Mouse (Mus musculus): Measurements from ENCODE around the gene Rbm42.

Rbm42 gene

GRCm38 (mm10) chr7:30649591-30650540 lies at the start of gene Rbm42:
Gene Rbm42 (minus strand): TSS chr7:30650317.
- peak; percentile 99 for DNase-seq (ENCODE audit: low read depth, low spot score)

- no peak for DNase-seq (ENCODE audit: low read depth, low spot score)
Measured at GRCm38 (mm10) chr7:30698589-30698988, 48.5 kb upstream of the Rbm42 start, which contains the start of gene 2200002J24Rik. Gene 2200002J24Rik (plus strand): TSS chr7:30698926.

- no peak for DNase-seq (ENCODE audit: low read depth, low spot score)
Measured at GRCm38 (mm10) chr7:30698101-30698500, 48.0 kb upstream of the Rbm42 start.

- no peak for DNase-seq (ENCODE audit: low read depth, low spot score)
Measured at GRCm38 (mm10) chr7:30688325-30688724, 38.2 kb upstream of the Rbm42 start.

GRCm38 (mm10) chr7:30683425-30683824 lies 33.3 kb upstream of the Rbm42 start:
- no peak for DNase-seq (ENCODE audit: low read depth, low spot score)

GRCm38 (mm10) chr7:30681897-30682296 lies 31.8 kb upstream of the Rbm42 start:
- no peak for DNase-seq (ENCODE audit: low read depth, low spot score)

GRCm38 (mm10) chr7:30678263-30678975 lies 28.3 kb upstream of the Rbm42 start:
- DNase-seq (ENCODE audit: low read depth, low spot score) = no peak

GRCm38 (mm10) chr7:30671480-30671879 lies 21.4 kb upstream of the Rbm42 start, which contains the start of gene Pmis2:
Gene Pmis2 (minus strand): TSS chr7:30671605.
- no peak for DNase-seq (ENCODE audit: low read depth, low spot score)

GRCm38 (mm10) chr7:30669229-30669628 lies 19.1 kb upstream of the Rbm42 start:
- no peak for DNase-seq (ENCODE audit: low read depth, low spot score)

GRCm38 (mm10) chr7:30665321-30665720 lies 15.2 kb upstream of the Rbm42 start:
- DNase-seq (ENCODE audit: low read depth, low spot score) = no peak

- peak; percentile 91 for DNase-seq (ENCODE audit: low read depth, low spot score)
Measured at GRCm38 (mm10) chr7:30664529-30665200, 14.5 kb upstream of the Rbm42 start, which contains the start of gene Haus5. Gene Haus5 (minus strand): TSS chr7:30664994.

- no peak for DNase-seq (ENCODE audit: low read depth, low spot score)
Measured at GRCm38 (mm10) chr7:30639083-30639482, 11.0 kb downstream of the Rbm42 start.

GRCm38 (mm10) chr7:30636395-30636794 lies 13.7 kb downstream of the Rbm42 start:
- DNase-seq (ENCODE audit: low read depth, low spot score) = no peak

- no peak for DNase-seq (ENCODE audit: low read depth, low spot score)
Measured at GRCm38 (mm10) chr7:30635752-30636151, 14.4 kb downstream of the Rbm42 start, which contains the start of gene Etv2. Gene Etv2 (minus strand): TSS chr7:30635852.

GRCm38 (mm10) chr7:30634621-30635020 lies 15.5 kb downstream of the Rbm42 start:
- no peak for DNase-seq (ENCODE audit: low read depth, low spot score)

- DNase-seq (ENCODE audit: low read depth, low spot score) = no peak
Measured at GRCm38 (mm10) chr7:30633762-30634412, 16.2 kb downstream of the Rbm42 start.

- DNase-seq (ENCODE audit: low read depth, low spot score) = no peak
Measured at GRCm38 (mm10) chr7:30629013-30629412, 21.1 kb downstream of the Rbm42 start.

GRCm38 (mm10) chr7:30626647-30627046 lies 23.5 kb downstream of the Rbm42 start:
- no peak for DNase-seq (ENCODE audit: low read depth, low spot score)

GRCm38 (mm10) chr7:30625530-30626384 lies 24.4 kb downstream of the Rbm42 start, which contains the start of gene Cox6b1:
Gene Cox6b1 (minus strand): TSS chr7:30626151.
- peak; percentile 94 for DNase-seq (ENCODE audit: low read depth, low spot score)

GRCm38 (mm10) chr7:30619202-30619601 lies 30.9 kb downstream of the Rbm42 start:
- no peak for DNase-seq (ENCODE audit: low read depth, low spot score)
